Mouse (Mus musculus): ENCODE measurements around the gene Depp1. TPM values are rescaled to one million over a fixed set of nuclear protein-coding genes. Genes with fewer than 3 reads are reported as not detected.

Depp1 gene
- polyA plus RNA-seq, 1 experiment from 2014 or later = 9.2 TPM

DNA sequence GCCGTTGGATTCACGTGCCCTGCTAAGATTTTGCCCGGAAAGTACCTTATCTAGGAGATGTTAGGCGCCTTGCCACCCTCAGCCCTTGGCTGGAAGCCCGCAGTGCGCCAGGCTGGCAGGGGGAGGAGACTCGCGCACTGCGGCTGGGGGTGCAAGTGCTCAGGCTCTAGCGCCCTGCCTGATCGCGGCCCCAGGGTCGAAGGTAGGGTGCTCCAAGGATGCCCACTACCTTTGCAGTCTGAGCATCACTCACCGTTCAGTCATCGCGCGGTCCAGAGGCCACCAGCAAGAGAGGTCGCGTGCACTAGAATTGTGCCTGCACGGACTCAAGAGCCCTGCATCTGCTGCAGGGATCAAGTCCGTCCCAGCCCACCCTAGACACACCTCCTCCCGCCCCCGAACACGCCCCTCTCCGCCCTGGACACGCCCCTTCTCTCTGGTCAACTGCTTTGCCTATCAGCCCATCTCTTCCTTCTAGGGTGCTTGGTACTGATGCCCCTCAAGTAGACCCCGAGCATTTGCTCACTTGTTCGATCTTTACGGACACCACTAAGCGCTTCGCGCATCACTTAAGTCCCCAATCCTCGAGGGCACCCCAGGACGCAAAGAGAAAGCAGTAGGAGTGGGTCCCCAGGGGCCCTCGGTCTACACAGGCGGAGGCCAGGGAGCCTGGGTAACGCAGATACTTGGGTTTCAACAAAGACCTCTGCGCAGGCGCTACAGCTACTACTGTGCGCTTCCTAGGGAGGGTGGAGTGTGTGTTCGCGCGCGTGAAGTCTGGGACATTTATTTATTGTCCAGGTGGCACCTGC is 23.3 kb downstream of the Depp1 start, which contains the start of gene Rassf4:
TSS of gene Rassf4 (minus strand) at position 482 of the 812 bp plus-strand sequence.
- Histone ChIP-seq H3K4me3 (peak within 1 kb of the TSS; percentile 68), H3K36me3 (no peaks in the 10 kb centered on the region), H3K27ac (replicated peaks) (peak within 1 kb of the TSS; percentile 89), H3K4me1 (peaks cover 80% of the 10 kb centered on the region), H3K9me3 (replicated peaks) (no peaks in the 10 kb centered on the region), H3K27me3 (ENCODE audit: low read depth, poor library complexity, severe bottlenecking) (peaks cover 35% of the 10 kb centered on the region)
- under 1% methylated on average over 44 of the region's 44 CpGs for WGBS
- DNase-seq (ENCODE audit: low spot score) = peak; percentile 96

DNA sequence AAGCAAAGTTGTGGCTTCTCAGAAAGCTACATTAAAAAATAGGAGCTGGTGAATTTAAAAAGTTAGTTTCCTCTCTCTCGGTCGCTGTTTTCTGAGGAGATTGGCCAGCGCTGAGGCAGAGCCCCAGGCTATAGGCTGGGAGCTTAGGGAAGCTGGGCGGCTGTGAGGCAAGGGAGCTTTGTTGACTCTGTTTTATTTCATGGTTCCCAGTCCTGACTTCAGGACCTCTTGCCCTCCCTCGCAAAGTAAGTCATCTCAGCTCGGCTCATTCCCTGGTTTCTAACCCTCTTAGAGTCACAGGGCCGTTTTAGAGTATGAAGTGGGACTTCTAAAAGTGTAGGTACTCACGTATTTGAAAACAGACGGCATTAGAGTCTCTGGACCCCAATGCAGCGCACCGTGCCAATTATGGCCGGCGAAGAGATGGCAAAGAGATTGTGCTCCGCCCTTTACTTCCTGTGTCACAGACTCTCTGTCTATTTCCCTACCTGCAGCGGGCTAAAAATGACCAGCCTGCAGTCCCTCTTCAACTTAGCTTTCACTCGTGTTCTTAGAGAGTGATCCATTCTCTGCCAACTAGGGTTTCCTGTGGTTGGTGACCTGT is 24.0 kb downstream of the Depp1 start:
- H3K27me3 ChIP-seq (ENCODE audit: low read depth, poor library complexity, severe bottlenecking) = peaks cover 34% of the 10 kb centered on the region
- peak overlapping the region; percentile 68 for H3K4me3 ChIP-seq
- H3K27ac ChIP-seq (replicated peaks) = peak overlapping the region; percentile 89
- H3K36me3 ChIP-seq = no peaks in the 10 kb centered on the region
- WGBS = 27% methylated on average over 16 of the region's 16 CpGs
- peaks cover 73% of the 10 kb centered on the region for H3K4me1 ChIP-seq
- DNase-seq (ENCODE audit: low spot score) = no peak
- no peaks in the 10 kb centered on the region for H3K9me3 ChIP-seq (replicated peaks)

- no peak overlapping the region for H3K27ac ChIP-seq (replicated peaks)
- peaks cover 53% of the 10 kb centered on the region for H3K4me1 ChIP-seq
- peaks cover 25% of the 10 kb centered on the region for H3K27me3 ChIP-seq (ENCODE audit: low read depth, poor library complexity, severe bottlenecking)
- 80% methylated on average over 10 of the region's 10 CpGs for WGBS
- DNase-seq (ENCODE audit: low spot score) = no peak
- no peak overlapping the region for H3K4me3 ChIP-seq
- no peaks in the 10 kb centered on the region for H3K9me3 ChIP-seq (replicated peaks)
- no peaks in the 10 kb centered on the region for H3K36me3 ChIP-seq
Measured at GRCm38 (mm10) chr6:116676355-116676913, 26.0 kb downstream of the Depp1 start.

DNA sequence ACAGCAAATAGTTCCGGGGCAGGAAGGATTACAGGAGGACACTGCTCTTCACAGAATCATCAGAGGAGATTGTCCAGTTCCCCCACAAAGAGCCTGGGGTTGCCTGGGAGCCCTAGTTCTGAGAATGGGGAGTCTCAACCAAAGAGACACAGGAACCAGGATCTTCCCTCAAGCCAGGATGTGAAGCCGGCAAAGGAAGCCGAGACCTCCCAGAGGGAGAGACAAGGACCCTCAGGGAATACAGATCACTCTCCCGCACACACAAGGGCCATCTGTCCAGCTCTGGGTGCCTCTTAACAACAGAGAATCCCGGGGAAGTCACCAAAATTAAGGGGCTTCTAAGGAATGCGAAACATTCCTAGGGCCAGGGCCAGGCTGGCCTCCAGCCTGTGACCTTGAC is 26.9 kb downstream of the Depp1 start:
- Histone ChIP-seq H3K4me3 (no peak overlapping the region), H3K27me3 (ENCODE audit: low read depth, poor library complexity, severe bottlenecking) (peaks cover 16% of the 10 kb centered on the region), H3K36me3 (no peaks in the 10 kb centered on the region), H3K27ac (replicated peaks) (0 out of 2 replicates have a peak overlapping the region, but pooled peaks have one; percentile 38), H3K9me3 (replicated peaks) (no peaks in the 10 kb centered on the region), H3K4me1 (peaks cover 44% of the 10 kb centered on the region)
- 69% methylated on average over 6 of the region's 6 CpGs for WGBS
- no peak for DNase-seq (ENCODE audit: low spot score)

DNA sequence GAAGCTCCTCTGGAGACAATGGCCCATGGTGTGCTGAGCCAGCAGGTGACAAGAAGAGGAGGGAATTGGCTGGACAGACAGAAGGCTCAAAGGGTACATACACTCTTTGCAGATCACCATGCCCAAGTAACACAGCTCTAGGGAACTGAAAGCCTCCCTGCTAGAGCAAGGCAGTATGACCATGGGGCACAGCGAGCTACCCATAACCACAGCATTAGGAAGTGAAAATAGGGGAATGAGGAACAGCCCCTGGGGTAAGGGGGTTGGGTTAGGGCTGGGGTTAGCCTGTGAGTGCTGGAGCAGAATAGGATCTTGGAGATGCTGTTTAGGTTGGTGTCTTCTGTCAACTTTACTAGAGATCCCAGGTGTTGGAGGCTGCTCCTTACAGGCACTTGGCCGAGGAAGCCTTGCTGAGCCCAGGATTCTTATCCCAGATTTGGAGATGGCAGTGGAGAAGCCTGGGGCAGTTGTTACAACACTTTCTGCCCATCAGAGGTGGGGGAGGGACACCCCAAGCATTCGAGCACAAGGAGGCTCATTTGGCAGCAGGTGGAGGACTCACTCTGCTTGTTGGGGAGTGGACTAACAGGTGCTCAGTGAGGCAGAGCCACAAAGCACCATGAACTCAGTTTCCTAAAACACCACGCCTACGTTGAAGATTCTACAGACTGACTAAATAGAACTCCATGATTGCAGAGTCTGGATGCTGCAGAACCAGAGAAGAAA is 29.3 kb downstream of the Depp1 start:
- 86% methylated on average over 5 of the region's 5 CpGs for WGBS

DNA sequence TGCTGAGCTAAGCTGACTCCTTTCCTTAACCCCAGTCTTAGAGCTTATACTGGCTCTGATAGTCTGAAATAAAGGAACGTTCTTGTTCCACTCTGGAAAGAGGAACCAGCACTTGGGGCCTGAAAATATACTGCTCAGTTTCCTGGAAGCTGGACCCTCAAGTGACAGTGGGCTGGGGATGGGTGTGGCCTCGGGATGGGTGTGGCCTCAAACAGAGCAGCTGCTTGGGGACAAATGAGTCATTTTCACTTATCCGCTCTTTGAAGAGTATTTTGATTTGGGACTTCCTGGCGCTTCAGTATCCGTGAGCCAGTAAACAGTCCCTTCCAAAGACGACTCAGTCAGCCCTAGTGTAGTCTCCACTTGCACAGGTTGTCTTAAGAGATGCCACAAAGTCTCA is 31.9 kb downstream of the Depp1 start:
- 53% methylated on average over 6 of the region's 6 CpGs for WGBS

More for the DNA sequence above, 29.3 kb downstream of the Depp1 start:
- Histone ChIP-seq H3K9me3 (replicated peaks) (no peaks in the 10 kb centered on the region), H3K4me1 (peaks cover 21% of the 10 kb centered on the region), H3K4me3 (no peak overlapping the region), H3K36me3 (no peaks in the 10 kb centered on the region), H3K27ac (replicated peaks) (no peak overlapping the region), H3K27me3 (ENCODE audit: low read depth, poor library complexity, severe bottlenecking) (peaks cover 6% of the 10 kb centered on the region; the same call in 1 of the 2 replicates)
- no peak for DNase-seq (ENCODE audit: low spot score)

GRCm38 (mm10) chr6:116693639-116694038 is 43.2 kb downstream of the Depp1 start:
- Histone ChIP-seq H3K4me3 (no peak overlapping the region), H3K4me1 (no peaks in the 10 kb centered on the region), H3K9me3 (replicated peaks) (no peaks in the 10 kb centered on the region), H3K27me3 (ENCODE audit: low read depth, poor library complexity, severe bottlenecking) (no peaks in the 10 kb centered on the region), H3K27ac (replicated peaks) (no peak overlapping the region), H3K36me3 (no peaks in the 10 kb centered on the region)
- DNase-seq (ENCODE audit: low spot score) = no peak
- 82% methylated on average over 4 of the region's 4 CpGs for WGBS

More for the DNA sequence above, 31.9 kb downstream of the Depp1 start:
- Histone ChIP-seq H3K4me1 (peaks cover 10% of the 10 kb centered on the region), H3K27ac (replicated peaks) (no peak overlapping the region), H3K27me3 (ENCODE audit: low read depth, poor library complexity, severe bottlenecking) (no peaks in the 10 kb centered on the region), H3K4me3 (no peak overlapping the region), H3K36me3 (no peaks in the 10 kb centered on the region), H3K9me3 (replicated peaks) (no peaks in the 10 kb centered on the region)
- DNase-seq (ENCODE audit: low spot score) = no peak

DNA sequence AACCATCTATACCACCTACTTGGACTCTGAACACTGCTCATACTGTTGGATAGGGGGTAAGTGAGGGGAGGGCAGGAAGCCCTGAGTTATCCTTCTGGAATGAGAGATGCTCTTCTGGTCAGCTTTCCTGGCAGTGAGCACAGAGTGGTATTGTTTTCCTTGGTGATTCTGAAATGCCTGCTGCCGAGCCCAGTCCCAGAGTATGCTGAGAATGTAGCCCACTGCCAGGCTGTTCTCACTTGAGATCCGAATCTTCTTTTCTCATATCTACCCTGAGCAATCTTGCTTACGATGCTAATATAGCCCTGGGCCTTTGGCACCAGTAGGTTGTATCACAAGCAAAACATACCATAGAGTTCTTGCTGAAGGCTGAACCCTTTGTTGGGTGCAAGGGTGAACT is 43.9 kb downstream of the Depp1 start:
- 91% methylated on average over 3 of the region's 3 CpGs for WGBS
- H3K27ac ChIP-seq (replicated peaks) = no peak overlapping the region

DNA sequence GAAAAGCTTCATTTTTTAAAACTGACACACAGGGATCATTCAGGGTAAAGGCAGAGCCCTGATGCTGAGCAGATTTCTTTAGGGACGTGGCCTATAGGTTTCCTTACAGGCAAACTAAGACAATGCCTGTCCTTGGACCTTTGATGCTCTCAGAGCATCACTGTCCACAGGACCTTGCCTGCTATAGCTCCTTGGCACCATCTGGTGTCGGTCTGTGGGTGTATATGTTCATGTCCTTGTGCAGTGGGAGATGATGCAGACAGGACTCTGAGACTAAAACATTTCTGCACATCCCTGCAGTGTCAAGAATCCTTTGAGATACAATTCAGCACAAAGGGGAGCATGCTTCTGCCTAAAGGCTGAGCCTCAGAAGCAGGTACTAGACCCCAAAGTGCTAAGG is 47.0 kb downstream of the Depp1 start:
- 64% methylated on average over 2 of the region's 2 CpGs for WGBS

More for the DNA sequence above, 43.9 kb downstream of the Depp1 start:
- Histone ChIP-seq H3K4me1 (no peaks in the 10 kb centered on the region), H3K4me3 (no peak overlapping the region), H3K36me3 (no peaks in the 10 kb centered on the region), H3K9me3 (replicated peaks) (no peaks in the 10 kb centered on the region), H3K27me3 (ENCODE audit: low read depth, poor library complexity, severe bottlenecking) (no peaks in the 10 kb centered on the region)
- no peak for DNase-seq (ENCODE audit: low spot score)

DNA sequence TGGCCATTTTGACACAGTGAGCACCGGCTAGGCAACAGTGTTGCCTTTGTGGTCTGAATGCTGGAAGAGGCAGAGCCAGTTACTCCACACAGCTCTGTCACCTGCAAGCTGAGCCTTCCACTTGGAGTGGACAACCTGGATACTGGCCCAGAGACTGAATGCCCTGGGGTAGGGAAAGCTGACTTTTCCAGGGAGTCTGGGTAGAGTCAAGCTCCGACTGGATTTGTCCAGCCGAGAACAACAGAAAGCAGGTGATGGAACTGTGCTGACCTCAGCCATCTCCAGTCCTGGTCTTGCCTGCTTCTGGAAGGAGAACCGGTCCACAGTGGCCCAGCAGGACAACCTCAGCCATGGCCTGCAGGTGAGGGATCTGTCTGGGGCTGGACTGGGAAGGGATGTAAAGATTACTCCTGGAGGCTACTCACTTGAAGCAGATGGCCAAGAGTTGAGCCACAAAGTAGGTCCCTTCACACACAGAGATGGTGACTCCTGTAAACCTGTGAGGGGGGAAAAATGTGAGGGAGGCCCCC is 47.6 kb downstream of the Depp1 start:
- H3K4me3 ChIP-seq = no peak overlapping the region
- WGBS = 86% methylated on average over 4 of the region's 4 CpGs
- H3K27ac ChIP-seq (replicated peaks) = no peak overlapping the region
- H3K36me3 ChIP-seq = no peaks in the 10 kb centered on the region
- no peak for DNase-seq (ENCODE audit: low spot score)
- no peaks in the 10 kb centered on the region for H3K9me3 ChIP-seq (replicated peaks)
- H3K4me1 ChIP-seq = no peaks in the 10 kb centered on the region
- H3K27me3 ChIP-seq (ENCODE audit: low read depth, poor library complexity, severe bottlenecking) = no peaks in the 10 kb centered on the region

More for the DNA sequence above, 47.0 kb downstream of the Depp1 start:
- DNase-seq (ENCODE audit: low spot score) = no peak
- Histone ChIP-seq H3K27ac (replicated peaks) (no peak overlapping the region), H3K4me1 (no peaks in the 10 kb centered on the region), H3K4me3 (no peak overlapping the region), H3K36me3 (no peaks in the 10 kb centered on the region), H3K9me3 (replicated peaks) (no peaks in the 10 kb centered on the region), H3K27me3 (ENCODE audit: low read depth, poor library complexity, severe bottlenecking) (no peaks in the 10 kb centered on the region)

- no peaks in the 10 kb centered on the region for H3K9me3 ChIP-seq (replicated peaks)
- no peaks in the 10 kb centered on the region for H3K36me3 ChIP-seq
- no peaks in the 10 kb centered on the region for H3K27me3 ChIP-seq (ENCODE audit: low read depth, poor library complexity, severe bottlenecking)
- H3K4me3 ChIP-seq = no peak overlapping the region
- DNase-seq (ENCODE audit: low spot score) = no peak
- H3K4me1 ChIP-seq = no peaks in the 10 kb centered on the region
- no peak overlapping the region for H3K27ac ChIP-seq (replicated peaks)
Measured at GRCm38 (mm10) chr6:116700821-116701220, 50.4 kb downstream of the Depp1 start.
